Mouse (Mus musculus): ENCODE measurements at regions not wholly inside any gene's neighbourhood (a gene's known extent, or its start where the extent isn't known, plus 50 kb on each side); places are given as distances from the start of the nearest gene placed in this dataset.

GRCm38 (mm10) chr4:57362652-57363051, 61.0 kb upstream of the Ptpn3 start:
- DNase-seq: no peak
- intact Hi-C loops (cut with DNase I): no loop called here

- intact Hi-C loops (cut with DNase I): loop anchor here (10.0 kb wide), 1 partner anchor 535 kb away; no protein-coding TSS in a partner anchor
- DNase-seq: peak; percentile 79 to 84
Measured at GRCm38 (mm10) chr4:57369736-57370373, 64.2 kb upstream of the Palm2 start.

GRCm38 (mm10) chr4:57377872-57378271, 56.2 kb upstream of the Palm2 start:
- intact Hi-C loops (cut with DNase I): loop anchor here (10.0 kb wide), 1 partner anchor 527 kb away; no protein-coding TSS in a partner anchor

GRCm38 (mm10) chr4:57380063-57380800, 53.8 kb upstream of the Palm2 start:
- no peak for DNase-seq
- intact Hi-C loops (cut with DNase I): no loop called here

More at GRCm38 (mm10) chr4:57377872-57378271, 56.2 kb upstream of the Palm2 start:
- DNase-seq: no peak

GRCm38 (mm10) chr4:57381306-57381705, 52.7 kb upstream of the Palm2 start:
- intact Hi-C loops (cut with DNase I): no loop called here
- no peak for DNase-seq
